Mouse (Mus musculus): ENCODE measurements around the gene Gnai1. TPM values are rescaled to one million over a fixed set of nuclear protein-coding genes. Genes with fewer than 3 reads are reported as not detected.

Gnai1 gene
- polyA plus RNA-seq, 1 experiment from 2014 or later, result 29.6 TPM

DNA sequence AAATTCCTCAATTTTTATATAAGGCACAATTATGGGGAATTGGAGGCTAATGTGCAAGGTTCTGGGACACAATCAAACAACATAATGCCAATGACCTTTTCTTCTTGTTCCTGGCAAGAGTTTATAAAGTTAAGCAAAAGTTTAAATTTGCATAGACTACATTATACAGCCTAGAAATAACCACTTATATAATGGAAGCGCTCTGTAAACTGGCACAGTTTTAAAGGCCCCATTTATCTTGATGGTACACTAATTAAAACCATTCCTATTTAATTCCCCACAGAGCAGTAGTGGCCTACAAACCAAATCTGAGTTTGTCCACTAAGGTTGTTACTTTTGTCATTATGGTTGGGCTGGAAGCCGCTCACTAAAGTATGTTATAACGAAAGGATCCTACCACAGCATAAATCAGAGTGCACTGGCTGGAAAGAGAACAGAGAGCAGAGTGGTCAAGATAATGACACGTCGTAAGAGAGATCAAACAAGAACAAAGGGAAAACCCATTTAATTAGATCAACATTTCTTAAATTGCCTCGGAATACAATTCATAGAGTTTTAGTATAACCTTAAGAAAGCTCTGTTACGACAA lies 85.7 kb downstream of the Gnai1 start:
- H3K4me1 ChIP-seq, result no peaks in the 10 kb centered on the region
- WGBS, result 93% methylated on average over 7 of the region's 7 CpGs
- H3K27me3 ChIP-seq, result no peaks in the 10 kb centered on the region
- no peaks in the 10 kb centered on the region for H3K36me3 ChIP-seq
- H3K4me3 ChIP-seq, result no peak overlapping the region
- no peak for ATAC-seq (ENCODE audit: low FRiP score, low read depth)
- no peak overlapping the region for H3K4me2 ChIP-seq (replicated peaks)
- no peaks in the 10 kb centered on the region for H3K9me3 ChIP-seq
- no peak overlapping the region for H3K9ac ChIP-seq (replicated peaks)
- H3K27ac ChIP-seq (replicated peaks), result no peak overlapping the region

DNA sequence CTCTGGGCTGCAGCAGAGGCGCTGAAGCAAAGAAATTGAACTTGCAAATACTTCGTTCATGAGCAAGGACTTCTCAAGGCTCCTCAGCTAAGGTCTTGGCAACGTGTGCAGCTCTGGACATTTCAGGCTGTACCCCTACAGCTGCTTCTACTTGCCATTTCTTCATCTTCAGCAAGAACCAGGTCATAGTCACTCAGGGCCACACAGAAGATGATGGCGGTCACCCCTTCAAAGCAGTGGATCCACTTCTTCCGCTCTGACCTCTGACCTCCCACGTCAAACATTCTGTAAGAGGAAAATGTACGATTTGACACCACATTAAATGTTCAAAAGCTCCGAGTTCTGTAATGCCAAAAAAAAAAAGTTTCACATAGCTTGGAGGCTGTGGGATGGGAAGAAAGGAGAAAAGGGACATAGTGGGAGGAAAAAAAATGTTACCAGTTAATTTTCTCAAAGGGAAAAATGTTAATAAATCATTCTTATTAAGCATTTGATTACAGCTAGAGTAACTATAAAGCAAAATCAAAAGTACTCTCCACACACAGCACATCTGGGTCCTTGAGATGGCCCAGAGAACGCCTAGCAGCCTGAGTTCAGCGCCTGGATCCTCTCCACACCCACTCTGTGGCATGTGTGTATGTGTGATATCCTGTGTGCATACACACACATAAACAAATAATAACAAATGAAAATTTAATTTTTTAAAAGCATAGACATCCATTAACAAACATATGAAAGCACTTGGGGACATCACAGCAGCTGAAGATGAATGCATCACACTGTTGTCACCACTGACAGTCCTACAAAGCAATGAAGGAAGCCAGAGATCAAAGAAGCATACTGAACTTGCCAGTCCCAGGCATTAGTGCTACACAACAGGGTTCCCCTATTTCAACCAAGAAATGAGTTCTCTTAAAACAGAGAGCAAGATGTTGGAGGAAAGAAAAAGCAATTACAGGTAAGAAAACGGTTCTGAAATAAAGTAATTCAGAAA lies 86.6 kb downstream of the Gnai1 start:
- 87% methylated on average over 11 of the region's 11 CpGs for WGBS
- Histone ChIP-seq H3K36me3 (no peaks in the 10 kb centered on the region), H3K9ac (replicated peaks) (no peak overlapping the region), H3K27ac (replicated peaks) (no peak overlapping the region), H3K4me2 (replicated peaks) (no peak overlapping the region), H3K9me3 (no peaks in the 10 kb centered on the region), H3K27me3 (no peaks in the 10 kb centered on the region), H3K4me1 (no peaks in the 10 kb centered on the region), H3K4me3 (no peak overlapping the region)
- no peak for ATAC-seq (ENCODE audit: low FRiP score, low read depth)

DNA sequence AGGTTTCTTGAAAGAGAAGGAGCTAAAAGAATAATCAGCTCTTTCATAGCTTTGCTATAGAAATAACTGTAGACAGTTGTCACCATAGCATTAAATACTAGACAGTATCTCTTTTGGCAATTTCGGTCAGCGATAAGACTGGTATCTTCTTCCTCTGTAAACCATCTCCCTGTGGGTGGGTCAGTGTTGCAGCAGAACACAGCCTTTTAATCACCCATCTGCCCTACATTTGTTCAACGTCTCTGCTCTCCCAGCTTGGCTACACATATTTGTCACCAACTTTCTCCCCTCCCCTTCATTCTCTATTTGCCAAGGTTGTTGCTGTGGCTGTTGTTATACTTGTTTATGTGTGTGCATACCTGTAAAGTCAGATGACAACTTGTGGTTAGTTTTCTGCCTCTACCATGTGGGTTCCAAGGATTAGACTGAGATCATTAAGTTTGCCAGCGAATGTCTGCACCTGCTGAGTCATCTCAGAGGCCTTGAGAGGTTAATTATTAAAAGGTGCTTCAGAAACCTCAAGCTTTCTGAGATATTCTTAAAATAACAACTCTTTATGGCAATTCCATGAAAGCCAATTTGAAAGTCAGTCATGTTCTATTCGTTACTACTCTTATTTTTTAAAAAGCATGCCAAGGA lies 109.7 kb downstream of the Gnai1 start:
- ATAC-seq (ENCODE audit: low FRiP score, low read depth), result no peak
- Histone ChIP-seq H3K27me3 (no peaks in the 10 kb centered on the region), H3K4me3 (no peak overlapping the region), H3K27ac (replicated peaks) (no peak overlapping the region), H3K4me2 (replicated peaks) (no peak overlapping the region), H3K36me3 (no peaks in the 10 kb centered on the region), H3K9ac (replicated peaks) (no peak overlapping the region), H3K4me1 (no peaks in the 10 kb centered on the region), H3K9me3 (no peaks in the 10 kb centered on the region)
- 86% methylated on average over 5 of the region's 5 CpGs for WGBS

DNA sequence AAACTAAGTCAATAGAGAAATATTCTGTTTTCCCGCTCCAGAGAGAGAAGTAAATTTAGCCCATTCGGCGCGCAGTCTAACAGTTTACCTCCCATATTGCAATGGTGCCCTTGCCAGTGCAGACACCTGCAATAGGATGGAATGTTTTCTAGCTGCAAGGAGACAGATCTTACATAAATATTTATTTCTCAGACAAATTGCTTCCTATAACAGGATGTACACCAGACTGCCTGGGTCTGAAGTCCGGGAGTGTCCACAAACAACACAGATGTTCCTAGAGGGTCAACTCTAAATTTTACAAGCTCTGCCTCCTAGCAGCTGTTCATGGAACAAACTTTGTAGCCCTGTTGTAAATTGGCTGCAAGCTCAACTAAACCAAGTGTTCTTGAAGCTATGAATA lies 111.0 kb downstream of the Gnai1 start:
- H3K4me3 ChIP-seq, result no peak overlapping the region
- no peak overlapping the region for H3K4me2 ChIP-seq (replicated peaks)
- WGBS, result 92% methylated on average over 5 of the region's 5 CpGs
- no peaks in the 10 kb centered on the region for H3K27me3 ChIP-seq
- no peaks in the 10 kb centered on the region for H3K36me3 ChIP-seq
- ATAC-seq (ENCODE audit: low FRiP score, low read depth), result no peak
- H3K4me1 ChIP-seq, result no peaks in the 10 kb centered on the region
- no peak overlapping the region for H3K9ac ChIP-seq (replicated peaks)
- H3K27ac ChIP-seq (replicated peaks), result no peak overlapping the region
- no peaks in the 10 kb centered on the region for H3K9me3 ChIP-seq

DNA sequence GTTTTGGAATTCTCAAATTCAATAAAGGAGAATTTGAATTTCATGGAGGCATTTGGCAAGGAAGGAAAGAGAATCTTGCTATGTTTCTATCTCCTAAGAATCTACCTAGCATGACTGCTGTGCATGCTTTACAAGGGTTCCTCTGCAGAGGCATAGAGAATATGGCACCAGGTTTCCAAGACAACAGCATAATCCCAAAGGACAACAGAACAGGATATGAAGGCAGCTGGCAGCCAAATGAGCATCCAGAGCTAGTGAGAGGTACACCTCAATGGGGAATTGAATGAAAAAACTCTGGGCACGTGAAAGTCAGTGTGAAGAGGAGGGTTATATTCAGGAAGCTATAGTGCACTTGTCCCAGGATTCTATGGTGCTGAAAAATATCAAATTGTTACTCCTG lies 130.8 kb downstream of the Gnai1 start:
- peak; percentile 63; the same call in 1 of the 2 replicates for ATAC-seq (ENCODE audit: low FRiP score, low read depth)
- H3K4me3 ChIP-seq, result no peak overlapping the region
- no peak overlapping the region for H3K27ac ChIP-seq (replicated peaks)
- H3K9ac ChIP-seq (replicated peaks), result no peak overlapping the region
- no peaks in the 10 kb centered on the region for H3K9me3 ChIP-seq
- H3K4me1 ChIP-seq, result peaks cover 2% of the 10 kb centered on the region; the same call in 1 of the 2 replicates
- WGBS, result 38% methylated on average over 1 of the region's 1 CpGs
- no peaks in the 10 kb centered on the region for H3K27me3 ChIP-seq
- H3K4me2 ChIP-seq (replicated peaks), result no peak overlapping the region
- H3K36me3 ChIP-seq, result no peaks in the 10 kb centered on the region

DNA sequence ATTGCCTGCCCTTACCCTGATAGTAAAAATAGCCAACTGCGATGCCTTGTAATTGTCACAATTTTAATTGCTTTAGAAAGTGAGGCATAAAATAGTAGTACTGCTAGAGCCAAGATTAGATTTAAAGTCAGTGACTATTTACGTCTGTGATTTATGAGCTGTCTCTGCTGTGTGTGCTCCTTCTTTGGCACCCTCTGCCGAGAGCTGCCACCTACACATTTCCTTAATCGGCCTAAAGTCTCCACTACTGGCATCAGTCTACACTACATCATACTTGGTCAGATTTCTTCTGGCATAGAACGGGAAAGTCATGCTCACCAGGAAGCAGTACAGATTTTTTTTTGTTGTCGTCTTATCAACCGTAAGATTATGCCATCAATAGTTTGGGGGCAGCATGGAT lies 131.3 kb downstream of the Gnai1 start:
- no peak for ATAC-seq (ENCODE audit: low FRiP score, low read depth)
- WGBS, result 84% methylated on average over 7 of the region's 7 CpGs

DNA sequence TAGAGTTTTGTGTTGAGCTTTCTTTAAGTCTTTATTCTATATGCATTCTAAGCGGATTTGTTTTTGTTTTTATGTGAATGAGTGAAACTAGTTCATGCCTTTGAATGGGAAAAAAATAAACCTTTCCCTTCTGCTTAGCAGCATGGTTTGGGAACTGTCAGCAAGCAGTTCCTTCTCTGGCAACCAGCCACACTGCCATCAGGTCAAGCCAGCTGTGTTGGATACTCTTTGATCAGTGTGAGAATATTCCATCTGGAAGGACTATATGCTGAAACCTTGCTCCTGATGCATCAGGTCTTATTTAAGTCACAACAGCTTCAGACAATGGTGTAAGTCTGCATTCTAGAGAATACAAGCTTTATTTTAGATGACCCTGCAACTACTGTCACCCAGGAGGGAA lies 139.3 kb downstream of the Gnai1 start:
- ATAC-seq (ENCODE audit: low FRiP score, low read depth), result no peak
- H3K27ac ChIP-seq (replicated peaks), result no peak overlapping the region
- no peak overlapping the region for H3K9ac ChIP-seq (replicated peaks)
- no peak overlapping the region for H3K4me2 ChIP-seq (replicated peaks)
- no peak overlapping the region for H3K4me3 ChIP-seq
- no peaks in the 10 kb centered on the region for H3K4me1 ChIP-seq
- no peaks in the 10 kb centered on the region for H3K9me3 ChIP-seq
- H3K36me3 ChIP-seq, result no peaks in the 10 kb centered on the region
- H3K27me3 ChIP-seq, result no peaks in the 10 kb centered on the region
- 47% methylated on average over 1 of the region's 1 CpGs for whole genome bisulfite sequencing

More for the DNA sequence above, 131.3 kb downstream of the Gnai1 start:
- no peaks in the 10 kb centered on the region for H3K27me3 ChIP-seq
- no peaks in the 10 kb centered on the region for H3K9me3 ChIP-seq
- H3K4me1 ChIP-seq, result peaks cover 2% of the 10 kb centered on the region; the same call in 1 of the 2 replicates
- no peak overlapping the region for H3K9ac ChIP-seq (replicated peaks)
- no peak overlapping the region for H3K27ac ChIP-seq (replicated peaks)
- no peak overlapping the region for H3K4me2 ChIP-seq (replicated peaks)
- H3K4me3 ChIP-seq, result no peak overlapping the region
- no peaks in the 10 kb centered on the region for H3K36me3 ChIP-seq

DNA sequence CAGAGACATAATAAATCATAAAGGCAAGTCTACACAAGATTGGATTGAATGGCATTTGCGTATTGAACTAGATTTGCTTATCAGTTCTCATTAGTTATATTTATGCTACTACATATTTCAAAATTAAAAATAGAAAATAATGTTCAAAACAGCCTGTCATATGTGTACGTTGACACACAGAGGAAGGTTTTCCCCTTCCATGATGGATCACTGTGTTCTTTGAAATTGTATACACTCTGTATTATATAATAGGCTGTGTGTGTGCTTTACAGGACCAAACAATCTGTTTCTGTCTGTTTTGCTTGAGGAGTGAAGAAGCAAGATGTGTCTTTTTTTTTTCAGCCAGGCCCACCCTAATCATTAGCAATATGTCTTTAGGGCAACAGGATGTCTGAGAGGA lies 141.9 kb downstream of the Gnai1 start:
- H3K27ac ChIP-seq (replicated peaks), result no peak overlapping the region
- WGBS, result 85% methylated on average over 2 of the region's 2 CpGs
- no peak for ATAC-seq (ENCODE audit: low FRiP score, low read depth)
- no peaks in the 10 kb centered on the region for H3K36me3 ChIP-seq
- no peak overlapping the region for H3K4me2 ChIP-seq (replicated peaks)
- no peaks in the 10 kb centered on the region for H3K27me3 ChIP-seq
- H3K9ac ChIP-seq (replicated peaks), result no peak overlapping the region
- no peaks in the 10 kb centered on the region for H3K9me3 ChIP-seq
- no peak overlapping the region for H3K4me3 ChIP-seq
- H3K4me1 ChIP-seq, result no peaks in the 10 kb centered on the region

DNA sequence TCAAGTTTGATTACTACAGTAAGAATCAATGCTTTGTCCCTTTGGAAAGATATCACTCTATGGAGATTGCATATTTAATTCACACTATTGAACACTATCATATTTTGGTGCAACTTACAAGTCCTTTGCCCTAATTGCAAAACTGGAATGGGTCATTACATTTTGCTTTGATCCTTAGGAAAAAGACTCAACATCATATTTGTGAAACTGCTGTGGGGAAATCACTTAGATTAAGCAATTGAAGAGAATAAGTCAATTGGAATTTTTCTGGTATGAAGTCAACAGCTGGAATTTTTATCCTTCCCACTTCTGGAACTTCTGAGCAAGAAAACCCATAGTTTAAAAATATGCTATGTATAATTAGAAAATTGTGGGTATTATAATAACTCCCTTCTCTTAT lies 142.3 kb downstream of the Gnai1 start:
- ATAC-seq (ENCODE audit: low FRiP score, low read depth), result no peak
- no peaks in the 10 kb centered on the region for H3K36me3 ChIP-seq
- no peak overlapping the region for H3K27ac ChIP-seq (replicated peaks)
- H3K9me3 ChIP-seq, result no peaks in the 10 kb centered on the region
- no peak overlapping the region for H3K4me3 ChIP-seq
- no peak overlapping the region for H3K9ac ChIP-seq (replicated peaks)
- no peaks in the 10 kb centered on the region for H3K27me3 ChIP-seq
- no peak overlapping the region for H3K4me2 ChIP-seq (replicated peaks)
- H3K4me1 ChIP-seq, result no peaks in the 10 kb centered on the region

Measured in midbrain, embryonic 12.5 days (tissue).